Mouse (Mus musculus) CH12.LX (cell line): Measurements from ENCODE around the gene Krtap10-10. TPM values are rescaled to one million over a fixed set of nuclear protein-coding genes. Genes with fewer than 3 reads are reported as not detected.
A peak's percentile ranks its signal among the peaks of the same experiment; 100 is the strongest.

Experiments used
- DNase-seq: peaks from one replicate; pipeline ENCODE4 v3.0.0-alpha.2; 2013; ENCODE audit errors: extremely low read depth
- H3K27ac ChIP-seq: 2 replicates; pipeline ENCODE4 v1.5.1; 2012; ENCODE audit warnings: low read depth, mild to moderate bottlenecking, control low read depth, moderate library complexity; ENCODE audit not compliant: insufficient read depth
- H3K27me3 ChIP-seq: replicated peaks from 2 replicates; pipeline ENCODE3; 2012; ENCODE audit warnings: inconsistent platforms
- H3K36me3 ChIP-seq, 2 experiments: replicated peaks in 1 of 2; 2 replicates each; pipeline versions ENCODE3 to v1.6.1; 2012; ENCODE audit warnings: inconsistent platforms in 1 of 2, low read length in 1 of 2, mild to moderate bottlenecking in 1 of 2, mixed read lengths in 1 of 2, moderate library complexity in 1 of 2; ENCODE audit not compliant: control insufficient read depth in 1 of 2, insufficient read depth in 1 of 2
- H3K4me1 ChIP-seq, 2 experiments: 2 replicates each; pipeline ENCODE4 v1.6.1; 2012; ENCODE audit warnings: inconsistent platforms in 1 of 2, moderate library complexity in 1 of 2; ENCODE audit not compliant: insufficient read depth in 2 of 2, control insufficient read depth in 1 of 2
- H3K4me2 ChIP-seq: 2 replicates; pipeline ENCODE4 v1.6.1; 2012; ENCODE audit warnings: low read depth, mild to moderate bottlenecking, control low read depth; ENCODE audit not compliant: poor library complexity, insufficient read depth, severe bottlenecking
- H3K4me3 ChIP-seq, 3 experiments: fragments of 150-350 bp in 1 of 3; sonication (generic) in 1 of 3; replicated peaks in 1 of 3; 2 replicates each; pipeline versions ENCODE3 to v1.5.1; 2011 to 2012; ENCODE audit warnings: low read depth in 2 of 3, low read length in 2 of 3, mild to moderate bottlenecking in 2 of 3, moderate library complexity in 2 of 3, control low read depth in 1 of 3, improper control_type of control experiment in 1 of 3, inconsistent platforms in 1 of 3, mixed read lengths in 1 of 3; ENCODE audit not compliant: poor library complexity in 1 of 3
- H3K79me2 ChIP-seq: replicated peaks from 2 replicates; pipeline ENCODE4 v1.6.1; 2012; ENCODE audit warnings: mild to moderate bottlenecking, moderate library complexity; ENCODE audit not compliant: control insufficient read depth, poor library complexity, insufficient read depth, severe bottlenecking; ENCODE audit errors: extremely low read depth
- H3K9ac ChIP-seq: 2 replicates; pipeline ENCODE4 v1.6.1; 2012; ENCODE audit warnings: low read depth, mild to moderate bottlenecking, control low read depth, moderate library complexity; ENCODE audit not compliant: insufficient read depth
- H3K9me3 ChIP-seq: replicated peaks from 2 replicates; pipeline ENCODE3; 2012; ENCODE audit warnings: low read length, inconsistent platforms, mixed read lengths
- CTCF ChIP-seq, 2 experiments: IDR thresholded peaks in 1 of 2; conservative IDR thresholded peaks in 1 of 2; 2 replicates each; pipeline ENCODE4 v1.5.1; 2011 to 2012; ENCODE audit warnings: low read depth in 2 of 2, low read length in 2 of 2, improper control_type of control experiment in 1 of 2, inconsistent platforms in 1 of 2, mild to moderate bottlenecking in 1 of 2, moderate library complexity in 1 of 2
- E2F4 ChIP-seq: IDR thresholded peaks from 2 replicates; pipeline ENCODE4 v1.6.1; 2011; ENCODE audit warnings: low read depth, low read length, improper control_type of control experiment; ENCODE audit not compliant: insufficient replicate concordance
- ELF1 ChIP-seq: IDR thresholded peaks from 2 replicates; pipeline ENCODE4 v1.6.1; 2014; ENCODE audit warnings: low read depth, mild to moderate bottlenecking, inconsistent platforms, low read length, improper control_type of control experiment
- HCFC1 ChIP-seq: IDR thresholded peaks from 2 replicates; pipeline ENCODE4 v1.6.1; 2012; ENCODE audit warnings: low read depth, mild to moderate bottlenecking, inconsistent platforms, low read length, improper control_type of control experiment
- JUND ChIP-seq: conservative IDR thresholded peaks from 2 replicates; pipeline ENCODE4 v1.6.1; 2011; ENCODE audit warnings: low read depth, low read length, improper control_type of control experiment
- MAFK ChIP-seq: IDR thresholded peaks from 2 replicates; pipeline ENCODE4 v1.6.1; 2011; ENCODE audit warnings: low read length, improper control_type of control experiment; ENCODE audit not compliant: insufficient replicate concordance
- MEF2A ChIP-seq: IDR thresholded peaks from 2 replicates; pipeline ENCODE4 v1.6.1; 2014; ENCODE audit warnings: low read depth, mild to moderate bottlenecking, inconsistent platforms, low read length, improper control_type of control experiment, borderline replicate concordance
- MXI1 ChIP-seq: IDR thresholded peaks from 2 replicates; pipeline ENCODE4 v1.6.1; 2011; ENCODE audit warnings: mild to moderate bottlenecking, low read depth, low read length, improper control_type of control experiment
- PAX5 ChIP-seq: IDR thresholded peaks from 2 replicates; pipeline ENCODE4 v1.6.1; 2012; ENCODE audit warnings: low read length, inconsistent platforms, mixed read lengths
- RAD21 ChIP-seq: IDR thresholded peaks from 2 replicates; pipeline ENCODE4 v1.6.1; 2011; ENCODE audit warnings: low read depth, mild to moderate bottlenecking, low read length, improper control_type of control experiment, moderate library complexity
- RCOR1 ChIP-seq: conservative IDR thresholded peaks from 2 replicates; pipeline ENCODE4 v1.6.1; 2012; ENCODE audit warnings: low read depth, mild to moderate bottlenecking, inconsistent platforms, low read length, improper control_type of control experiment
- SMC3 ChIP-seq: IDR thresholded peaks from 2 replicates; pipeline ENCODE4 v1.6.1; 2011; ENCODE audit warnings: low read depth, low read length, improper control_type of control experiment
- TBP ChIP-seq: conservative IDR thresholded peaks from 2 replicates; pipeline ENCODE4 v1.6.1; 2011; ENCODE audit warnings: low read depth, low read length, improper control_type of control experiment
- UBTF ChIP-seq: IDR thresholded peaks from 2 replicates; pipeline ENCODE4 v1.6.1; 2012; ENCODE audit warnings: low read depth, mild to moderate bottlenecking, inconsistent platforms, low read length, improper control_type of control experiment, moderate library complexity
- USF1 ChIP-seq: IDR thresholded peaks from 2 replicates; pipeline ENCODE4 v1.6.1; 2014; ENCODE audit warnings: low read depth, mild to moderate bottlenecking, inconsistent platforms, low read length, improper control_type of control experiment
- dilution Hi-C: fragments of 300-500 bp; cut with MboI; formaldehyde crosslinking; loops from 2 replicates; pipeline ENCODE4 v1.14.3; 2020; ENCODE audit warnings: low sequenced_read_pairs; ENCODE audit not compliant: extremely low pct_unique_long_range_greater_than_20kb, extremely low pct_ligation_motif_present
- in situ Hi-C: fragments of 300-500 bp; cut with MboI; formaldehyde crosslinking; loops from 3 replicates; pipeline ENCODE4 v1.14.3; 2019; ENCODE audit warnings: low sequenced_read_pairs, low pct_ligation_motif_present, low pct_unique_long_range_greater_than_20kb, mixed read lengths
- polyA plus RNA-seq: library from polyadenylated mRNA; unstranded; fragments of >175 nt; gene quantifications from 2 replicates; pipeline ENCODE4 v1.2.1, GENCODE M21; 2012; ENCODE audit warnings: low read depth; ENCODE audit not compliant: insufficient read length
- total RNA-seq, 2 experiments: library from RNA; depleted of rRNA; stranded (reverse); fragments of 300-350 nt in 1 of 2; fragments of >200 nt in 1 of 2; gene quantifications; 2 replicates each; pipeline ENCODE4 v1.2.3; 2012 to 2014

Krtap10-10 gene
- total and polyA plus RNA-seq, 3 experiments: not detected

DNA sequence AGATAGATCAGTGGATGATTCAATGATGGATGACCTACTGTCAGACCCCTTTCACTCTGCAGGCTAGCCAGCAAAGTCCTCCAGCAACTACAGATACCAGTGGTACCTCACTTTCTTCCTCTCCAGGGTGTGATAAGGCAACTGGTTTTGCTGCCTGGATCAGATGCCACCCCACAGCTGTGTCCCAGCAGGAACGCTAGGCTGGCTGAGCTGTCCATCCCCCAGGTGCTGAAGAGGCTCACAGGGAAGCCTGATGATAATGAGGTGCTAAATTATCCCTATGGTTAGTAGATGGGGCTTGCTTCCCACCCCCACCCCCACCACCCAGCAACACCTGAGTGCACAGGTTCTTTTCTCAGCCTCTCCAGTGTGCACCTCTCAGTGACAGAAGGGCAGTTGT is 31.8 kb downstream of the Krtap10-10 start:
- Histone ChIP-seq H3K4me3 (no peak overlapping the region), H3K36me3 (no peaks in the 10 kb centered on the region), H3K27me3 (peaks cover 54% of the 10 kb centered on the region), H3K4me1 (peaks cover 5 to 6% of the 10 kb centered on the region in 2 experiments), H3K27ac (no peak overlapping the region), H3K9me3 (peaks cover 5% of the 10 kb centered on the region), H3K4me2 (no peak overlapping the region), H3K79me2 (no peaks in the 10 kb centered on the region), H3K9ac (no peak overlapping the region)
- no peak for TF ChIP-seq UBTF
- no peak for TF ChIP-seq HCFC1
- TF ChIP-seq ELF1: no peak
- no peak for TF ChIP-seq JUND
- TF ChIP-seq SMC3: no peak
- no peak for TF ChIP-seq E2F4
- in situ Hi-C loops: no loop called here
- no peak for DNase-seq
- dilution Hi-C loops: no loop called here

DNA sequence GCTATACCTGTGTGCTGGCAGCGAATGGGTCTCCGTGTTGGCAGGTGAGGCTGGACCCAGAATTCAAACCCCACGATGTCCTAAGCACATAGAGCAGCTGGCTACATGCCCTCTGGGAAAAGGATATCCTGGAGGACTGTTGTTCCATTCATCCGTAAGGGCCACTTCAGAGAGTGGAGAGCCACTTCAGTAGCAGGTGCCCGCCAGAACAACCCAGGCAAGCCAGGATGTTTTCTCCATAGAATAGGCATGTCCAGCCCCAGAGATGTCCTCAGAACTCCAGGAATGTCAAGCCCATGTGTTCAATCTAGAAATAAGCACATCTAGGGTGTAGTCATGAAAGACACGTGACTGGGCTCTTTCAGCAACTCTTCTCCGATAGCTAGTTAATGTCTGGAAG is 33.9 kb downstream of the Krtap10-10 start:
- no peak overlapping the region for H3K4me3 ChIP-seq
- peaks cover under 1 to 1% of the 10 kb centered on the region in 2 experiments; a peak in 3 of 4 replicates for H3K4me1 ChIP-seq
- H3K79me2 ChIP-seq: no peaks in the 10 kb centered on the region
- no peak overlapping the region for H3K27ac ChIP-seq
- TF ChIP-seq PAX5: no peak
- TF ChIP-seq MAFK: no peak
- no peak for TF ChIP-seq RCOR1
- TF ChIP-seq USF1: no peak
- TF ChIP-seq TBP: no peak
- TF ChIP-seq JUND: no peak
- TF ChIP-seq MXI1: no peak
- no peak overlapping the region for H3K9ac ChIP-seq
- DNase-seq: no peak
- in situ Hi-C loops (no loop called here), dilution Hi-C loops (no loop called here)
- H3K9me3 ChIP-seq: peaks cover under 1% of the 10 kb centered on the region
- no peak overlapping the region for H3K4me2 ChIP-seq
- no peaks in the 10 kb centered on the region for H3K36me3 ChIP-seq
- peaks cover 48% of the 10 kb centered on the region for H3K27me3 ChIP-seq

DNA sequence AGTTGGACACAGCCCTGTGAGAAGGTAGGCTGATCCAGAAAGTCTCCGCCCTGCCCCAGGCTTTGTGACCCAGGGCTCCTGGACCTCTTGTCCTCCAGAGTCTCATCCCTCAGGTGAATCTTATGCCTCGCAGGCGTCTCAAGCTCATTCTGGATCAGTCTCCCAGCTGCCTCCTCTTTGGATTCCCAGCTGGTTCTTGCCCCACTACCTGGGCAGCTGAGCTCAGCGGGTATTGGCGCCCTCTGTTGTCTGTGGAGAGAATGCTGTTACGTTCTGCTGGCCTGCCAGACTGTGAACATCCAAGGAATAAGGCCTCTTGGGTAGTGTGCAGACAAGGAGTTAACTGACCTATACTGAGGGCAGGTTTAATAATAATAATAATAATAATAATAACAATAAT is 43.2 kb downstream of the Krtap10-10 start:
- H3K27me3 ChIP-seq: peaks cover 76% of the 10 kb centered on the region
- no peak for DNase-seq

More for the DNA sequence above, 43.2 kb downstream of the Krtap10-10 start:
- no peaks in the 10 kb centered on the region for H3K36me3 ChIP-seq
- H3K27ac ChIP-seq: no peak overlapping the region
- dilution Hi-C loops: no loop called here
- no peak overlapping the region for H3K4me2 ChIP-seq
- no peak for TF ChIP-seq JUND
- TF ChIP-seq CTCF (conservative IDR thresholded peaks at IDR 0.05 in 1 of 2, IDR thresholded peaks at IDR 0.05 in 1 of 2; ENCODE audit: low read depth in 2 of 2, low read length in 2 of 2): peak in 1 of 2 experiments; percentile 59; a peak in 2 of 4 replicates
- peak; percentile 38 for TF ChIP-seq RAD21
- peak; percentile 35 for TF ChIP-seq SMC3
- no peak for TF ChIP-seq MEF2A
- TF ChIP-seq, all 38 proteins: peak for 3
- H3K4me3 ChIP-seq: no peak overlapping the region
- H3K79me2 ChIP-seq: no peaks in the 10 kb centered on the region
- H3K9ac ChIP-seq: no peak overlapping the region
- in situ Hi-C loops: loop anchor here (25.0 kb wide), 1 partner anchor 242 kb away; no protein-coding TSS in a partner anchor
- H3K9me3 ChIP-seq: peaks cover 4% of the 10 kb centered on the region
- no peaks in the 10 kb centered on the region for H3K4me1 ChIP-seq
